ENCODE assay signal across 28 mouse cellular contexts in genomic region chr2:125628487-125628886, GRCm38 (mm10). TPM values are rescaled to one million over a fixed set of nuclear protein-coding genes. Genes with fewer than 3 reads are reported as not detected.
DNase-seq lines count a peak whose midpoint lies in the region; ATAC-seq and TF ChIP-seq lines count a peak whose summit lies in the region.
"Had no signal": no experiment of that assay in that cellular context is flagged by ENCODE, and none has a peak within 500 bp of the region (broad histone marks: within the 10 kb centered on the region; RNA-seq: fewer than 3 reads in every experiment).

No protein-coding gene starts in this region.

- no peak overlapping the region for H3K4me3 ChIP-seq in heart, embryonic 12.5 days
- H3K4me3 ChIP-seq in heart, embryonic 15.5 days, result no peak overlapping the region
- no peak overlapping the region for H3K4me3 ChIP-seq in lung, embryonic 14.5 days (ENCODE audit: low read depth, low read length)
- H3K4me3 ChIP-seq: embryonic facial prominence, embryonic 10.5 days; embryonic facial prominence, embryonic 13.5 days; erythroblast, embryonic 14.5 days; forebrain, embryonic 12.5 days; forebrain, embryonic 15.5 days; hindbrain, embryonic 10.5 days; hindbrain, embryonic 13.5 days; intestine, embryonic 15.5 days had no signal

- ATAC-seq in heart, embryonic 12.5 days (ENCODE audit: insufficient number of reproducible peaks, low FRiP score), result no peak
- no peak for ATAC-seq in heart, embryonic 15.5 days (replicated peaks; ENCODE audit: insufficient number of reproducible peaks, insufficient read depth, low FRiP score, low read depth)
- no peak for ATAC-seq in lung, embryonic 14.5 days (ENCODE audit: insufficient read depth)
- ATAC-seq: activated CD4-positive, CD25-positive, alpha-beta regulatory T cell, adult 4 months; forebrain, embryonic 15.5 days; hindbrain, embryonic 16.5 days; intestine, embryonic 15.5 days had no signal

- no peaks in the 10 kb centered on the region for H3K9me3 ChIP-seq in heart, embryonic 12.5 days (replicated peaks)
- H3K9me3 ChIP-seq in heart, embryonic 15.5 days (replicated peaks), result no peaks in the 10 kb centered on the region
- no peaks in the 10 kb centered on the region for H3K9me3 ChIP-seq in lung, embryonic 14.5 days (ENCODE audit: low read depth, low read length)
- H3K9me3 ChIP-seq: embryonic facial prominence, embryonic 10.5 days; embryonic facial prominence, embryonic 13.5 days; forebrain, embryonic 12.5 days; forebrain, embryonic 15.5 days; hindbrain, embryonic 10.5 days; hindbrain, embryonic 13.5 days; intestine, embryonic 15.5 days had no signal

- 52% methylated on average over 6 of the region's 6 CpGs for WGBS in heart, embryonic 12.5 days
- WGBS in heart, embryonic 15.5 days, result 38% methylated on average over 6 of the region's 6 CpGs
- 40% methylated on average over 6 of the region's 6 CpGs for WGBS in lung, embryonic 14.5 days

- no peaks in the 10 kb centered on the region for H3K36me3 ChIP-seq in heart, embryonic 12.5 days
- H3K36me3 ChIP-seq in heart, embryonic 15.5 days, result no peaks in the 10 kb centered on the region
- no peaks in the 10 kb centered on the region for H3K36me3 ChIP-seq in lung, embryonic 14.5 days (ENCODE audit: insufficient read depth)
- H3K36me3 ChIP-seq: embryonic facial prominence, embryonic 10.5 days; embryonic facial prominence, embryonic 13.5 days; forebrain, embryonic 12.5 days; forebrain, embryonic 15.5 days; hindbrain, embryonic 10.5 days; hindbrain, embryonic 13.5 days; intestine, embryonic 15.5 days had no signal

- no peak overlapping the region for H3K9ac ChIP-seq in heart, embryonic 12.5 days
- no peak overlapping the region for H3K9ac ChIP-seq in heart, embryonic 15.5 days
- H3K9ac ChIP-seq in lung, embryonic 14.5 days, result no peak overlapping the region
- H3K9ac ChIP-seq: embryonic facial prominence, embryonic 13.5 days; forebrain, embryonic 12.5 days; forebrain, embryonic 15.5 days; hindbrain, embryonic 13.5 days; intestine, embryonic 15.5 days had no signal

- intact Hi-C loops in heart, postnatal 10 days (cut with DNase I), result no loop called here
- intact Hi-C loops in heart, postnatal 25 days (cut with DNase I), result no loop called here

- TF ChIP-seq CTCF in lung, embryonic 14.5 days (IDR thresholded peaks at IDR 0.05; ENCODE audit: low read depth), result no peak

- peak overlapping the region; percentile 60 for H3K27ac ChIP-seq in heart, embryonic 12.5 days (ENCODE audit: poor library complexity, severe bottlenecking)
- H3K27ac ChIP-seq in heart, embryonic 15.5 days, result peak overlapping the region; percentile 52
- H3K27ac ChIP-seq in lung, embryonic 14.5 days (ENCODE audit: low read depth), result no peak overlapping the region
- H3K27ac ChIP-seq: embryonic facial prominence, embryonic 10.5 days; embryonic facial prominence, embryonic 13.5 days; forebrain, embryonic 12.5 days; forebrain, embryonic 15.5 days; hindbrain, embryonic 10.5 days; hindbrain, embryonic 13.5 days; intestine, embryonic 15.5 days had no signal

- H3K4me2 ChIP-seq in heart, embryonic 12.5 days, result peak overlapping the region; percentile 13; the same call in 1 of the 2 replicates
- peak overlapping the region; percentile 3; the same call in 1 of the 2 replicates for H3K4me2 ChIP-seq in heart, embryonic 15.5 days
- no peak overlapping the region for H3K4me2 ChIP-seq in lung, embryonic 14.5 days
- H3K4me2 ChIP-seq: embryonic facial prominence, embryonic 13.5 days; forebrain, embryonic 12.5 days; forebrain, embryonic 15.5 days; hindbrain, embryonic 13.5 days; intestine, embryonic 15.5 days had no signal

- peaks cover 26% of the 10 kb centered on the region for H3K4me1 ChIP-seq in heart, embryonic 12.5 days (replicated peaks)
- peaks cover 37% of the 10 kb centered on the region for H3K4me1 ChIP-seq in heart, embryonic 15.5 days (replicated peaks)
- H3K4me1 ChIP-seq in lung, embryonic 14.5 days (ENCODE audit: insufficient read depth), result peaks cover 8% of the 10 kb centered on the region; the same call in 1 of the 2 replicates

- peak; percentile 53 for DNase-seq in heart, adult 11 months
- no peak for DNase-seq in heart, postnatal 10 days
- DNase-seq in heart, adult 9 months (ENCODE audit: low spot score in 2 of 2), result no peak
- DNase-seq in heart, postnatal 25 days (ENCODE audit: low spot score), result no peak
- DNase-seq in lung, embryonic 14.5 days, result peak; percentile 20
- DNase-seq in lung, adult 18-20 months, result no peak
- DNase-seq: adrenal gland, adult 8-10 months; adrenal gland, postnatal 25 days; cerebellum, adult 11-12 months; cerebellum, adult 8-10 months; cerebellum, postnatal 10 days; cerebellum, postnatal 36 days; embryo, embryonic 11 days; gastrocnemius, postnatal 25 days; kidney, adult 11 months; kidney, adult 8-10 months had no signal

- H3K27me3 ChIP-seq in heart, embryonic 12.5 days (replicated peaks), result no peaks in the 10 kb centered on the region
- no peaks in the 10 kb centered on the region for H3K27me3 ChIP-seq in heart, embryonic 15.5 days
- no peaks in the 10 kb centered on the region for H3K27me3 ChIP-seq in lung, embryonic 14.5 days (ENCODE audit: insufficient read depth, low read length)
- H3K27me3 ChIP-seq: embryonic facial prominence, embryonic 13.5 days; forebrain, embryonic 12.5 days; forebrain, embryonic 15.5 days; hindbrain, embryonic 13.5 days; intestine, embryonic 15.5 days had no signal

RNA-seq across cellular contexts. Expression of gene Cep152, which starts 3.6 kb away (rescaled TPM):
- total RNA-seq in heart, postnatal 10 days (2021), result 1 to 10 TPM; 2.3 to 2.4 TPM
- 5.2 and 6.9 TPM in 2 replicates for polyA plus RNA-seq in heart, embryonic 12.5 days (2016; fragmentation: Nextera tagmentation; extraction: Ambion mirVana)
- polyA plus RNA-seq in heart, embryonic 15.5 days (2015; fragmentation: Nextera tagmentation; extraction: Ambion mirVana), result 3.1 and 4.3 TPM in 2 replicates
- 1 to 10 TPM; 1.4 to 1.8 TPM for total RNA-seq in heart, postnatal 25 days (2021)
- 7.7 and 9.4 TPM in 2 replicates for polyA plus RNA-seq in lung, embryonic 14.5 days (2014; fragmentation: Nextera tagmentation; extraction: Ambion mirVana)

RNA-seq across cellular contexts. Expression of gene Eid1, which starts 44.4 kb away (rescaled TPM):
- 10 to 100 TPM; 73.4 to 85.2 TPM for total RNA-seq in heart, postnatal 10 days (2021)
- 216 and 224 TPM in 2 replicates for polyA plus RNA-seq in heart, embryonic 12.5 days (2016; fragmentation: Nextera tagmentation; extraction: Ambion mirVana)
- 119 and 128 TPM in 2 replicates for polyA plus RNA-seq in heart, embryonic 15.5 days (2015; fragmentation: Nextera tagmentation; extraction: Ambion mirVana)
- 10 to 100 TPM; 51.3 to 55.2 TPM for total RNA-seq in heart, postnatal 25 days (2021)
- 150 and 164 TPM in 2 replicates for polyA plus RNA-seq in lung, embryonic 14.5 days (2014; fragmentation: Nextera tagmentation; extraction: Ambion mirVana)

Comparison
In these comparisons a context has a peak if more than half of its experiments do, and no peak if none do; other contexts are left out.
1. DNase-seq: peak in heart, adult 11 months (single experiment) and lung, embryonic 14.5 days (single experiment); none in heart, postnatal 10 days (0 of 2), heart, adult 9 months (0 of 2), heart, postnatal 25 days (single experiment) and lung, adult 18-20 months (0 of 2).